Mouse (Mus musculus) C2C12 (cell line): ENCODE measurements at regions not wholly inside any gene's neighbourhood (a gene's known extent, or its start where the extent isn't known, plus 50 kb on each side); places are given as distances from the start of the nearest gene placed in this dataset.

Experiments used
- H3K27me3 ChIP-seq: one replicate; pipeline ENCODE4 v1.6.1; 2011; ENCODE audit not compliant: control insufficient read depth, insufficient read depth, insufficient read length
- H3K36me3 ChIP-seq: one replicate; pipeline ENCODE4 v1.6.1; 2011; ENCODE audit not compliant: control insufficient read depth, insufficient read depth
- H3K4me3 ChIP-seq: one replicate; pipeline ENCODE4 v1.5.1; 2011; ENCODE audit warnings: mild to moderate bottlenecking, control low read depth; ENCODE audit not compliant: poor library complexity, insufficient read depth, severe bottlenecking
- H3K79me2 ChIP-seq: one replicate; pipeline ENCODE4 v1.6.1; 2011; ENCODE audit not compliant: control insufficient read depth, insufficient read depth
- H3K79me3 ChIP-seq: one replicate; pipeline ENCODE4 v1.6.1; 2011; ENCODE audit warnings: low read depth, control low read depth
- H3ac ChIP-seq: one replicate; pipeline ENCODE3; 2011; ENCODE audit warnings: low read depth; ENCODE audit not compliant: control insufficient read depth, insufficient read length
- CEBPB ChIP-seq: IDR thresholded peaks from one replicate; pipeline ENCODE4 v1.6.1; 2011; ENCODE audit warnings: low read depth, mild to moderate bottlenecking, control low read depth, moderate library complexity
- CTCF ChIP-seq: IDR thresholded peaks from one replicate; pipeline ENCODE4 v1.5.1; 2011; ENCODE audit not compliant: control insufficient read depth, insufficient read depth, insufficient read length
- FOSL1 ChIP-seq: IDR thresholded peaks from one replicate; pipeline ENCODE4 v1.8.0; 2011; ENCODE audit warnings: mild to moderate bottlenecking, low read length; ENCODE audit not compliant: poor library complexity, insufficient read depth, severe bottlenecking
- MAX ChIP-seq: IDR thresholded peaks from one replicate; pipeline ENCODE4 v1.6.1; 2011; ENCODE audit warnings: mild to moderate bottlenecking, control low read depth
- MYOD1 ChIP-seq: IDR thresholded peaks from one replicate; pipeline ENCODE4 v1.6.1; 2011; ENCODE audit warnings: low read depth; ENCODE audit not compliant: control insufficient read depth, insufficient read length
- MYOG ChIP-seq: IDR thresholded peaks from one replicate; pipeline ENCODE4 v1.6.1; 2011; ENCODE audit not compliant: control insufficient read depth, insufficient read length; ENCODE audit errors: extremely low read depth
- USF1 ChIP-seq: IDR thresholded peaks from one replicate; pipeline ENCODE4 v1.6.1; 2011; ENCODE audit warnings: low read depth, mild to moderate bottlenecking, control low read depth, moderate library complexity

GRCm38 (mm10) chr11:51911481-51911880 lies 54.0 kb upstream of the Jade2 start:
- TF ChIP-seq MAX: peak; percentile 50
- TF ChIP-seq FOSL1: peak; percentile 37
- no peak for TF ChIP-seq CEBPB
- TF ChIP-seq MYOG: no peak
- TF ChIP-seq MYOD1: peak; percentile 92
- no peak for TF ChIP-seq CTCF
- TF ChIP-seq USF1: no peak
- no peak overlapping the region for H3K4me3 ChIP-seq
- no peaks in the 10 kb centered on the region for H3K79me3 ChIP-seq
- H3K36me3 ChIP-seq: no peaks in the 10 kb centered on the region
- H3K27me3 ChIP-seq: no peaks in the 10 kb centered on the region
- no peak overlapping the region for H3ac ChIP-seq
- no peaks in the 10 kb centered on the region for H3K79me2 ChIP-seq

DNA sequence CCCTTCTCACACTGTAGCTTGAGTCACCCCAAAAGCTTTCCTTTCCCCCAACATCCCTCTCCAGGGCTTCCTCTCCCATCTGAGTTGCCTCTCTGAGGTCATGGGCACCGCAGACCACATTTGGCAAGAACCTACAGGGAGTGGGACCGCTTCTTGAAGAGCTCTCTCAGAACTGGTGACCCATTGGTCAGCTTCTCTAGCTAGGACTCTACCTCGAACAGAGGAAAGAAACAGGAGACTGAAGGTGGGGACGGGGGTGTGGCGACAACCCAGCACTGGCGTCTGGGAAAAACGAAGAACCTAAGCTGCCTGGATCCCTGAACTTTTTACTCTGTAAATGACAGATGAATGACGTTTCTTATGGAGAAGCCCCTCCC lies 51.8 kb upstream of the Cdkn2aipnl start:
- H3ac ChIP-seq: no peak overlapping the region
- TF ChIP-seq FOSL1 (peak; percentile 13), USF1 (no peak)
- no peaks in the 10 kb centered on the region for H3K27me3 ChIP-seq
- no peak overlapping the region for H3K4me3 ChIP-seq
- H3K36me3 ChIP-seq: no peaks in the 10 kb centered on the region
- no peaks in the 10 kb centered on the region for H3K79me2 ChIP-seq
- H3K79me3 ChIP-seq: no peaks in the 10 kb centered on the region

GRCm38 (mm10) chr11:51916033-51916929 lies 51.2 kb upstream of the Cdkn2aipnl start:
- Histone ChIP-seq H3K4me3 (peak overlapping the region; percentile 16), H3K36me3 (no peaks in the 10 kb centered on the region)
- no peak for TF ChIP-seq MYOG
- TF ChIP-seq USF1: no peak
- TF ChIP-seq MYOD1: peak; percentile 66
- TF ChIP-seq CTCF: no peak
- TF ChIP-seq FOSL1: peak; percentile 9
- TF ChIP-seq CEBPB: no peak
- TF ChIP-seq MAX: no peak

More at GRCm38 (mm10) chr11:51916033-51916929, 51.2 kb upstream of the Cdkn2aipnl start:
- Histone ChIP-seq H3K79me2 (no peaks in the 10 kb centered on the region), H3K27me3 (no peaks in the 10 kb centered on the region), H3K79me3 (no peaks in the 10 kb centered on the region), H3ac (no peak overlapping the region)
